Mouse (Mus musculus): Measurements from ENCODE around the gene Gm44511. TPM values are rescaled to one million over a fixed set of nuclear protein-coding genes. Genes with fewer than 3 reads are reported as not detected.
A peak's percentile ranks its signal among the peaks of the same experiment; 100 is the strongest.

Gm44511 gene
- polyA plus RNA-seq (2017; shearing (Covaris generic)), result not detected

- no peak for ATAC-seq
These were observed at the start of gene Gm44511, which contains the start of gene Klrb1b for GRCm38 (mm10) chr6:128826132-128826531. Gene Gm44511 (minus strand): TSS chr6:128826315. Gene Klrb1b (minus strand): TSS chr6:128826331.

- ATAC-seq, result no peak
These were observed 45.9 kb upstream of the Gm44511 start for GRCm38 (mm10) chr6:128871910-128872610.

- no peak for ATAC-seq
These were observed 42.7 kb upstream of the Gm44511 start for GRCm38 (mm10) chr6:128868861-128869260.

- ATAC-seq, result no peak
These were observed 31.9 kb upstream of the Gm44511 start for GRCm38 (mm10) chr6:128857976-128858375.

GRCm38 (mm10) chr6:128856250-128856649, 30.1 kb upstream of the Gm44511 start:
- ATAC-seq, result peak; percentile 91

- no peak for ATAC-seq
These were observed 29.4 kb upstream of the Gm44511 start for GRCm38 (mm10) chr6:128855477-128855876.

- no peak for ATAC-seq
These were observed 28.8 kb upstream of the Gm44511 start for GRCm38 (mm10) chr6:128854895-128855294.

GRCm38 (mm10) chr6:128854024-128854820, 28.1 kb upstream of the Gm44511 start:
- ATAC-seq, result peak; percentile 58

- no peak for ATAC-seq
These were observed 26.7 kb upstream of the Gm44511 start for GRCm38 (mm10) chr6:128852766-128853165.

- ATAC-seq, result no peak
These were observed 25.0 kb upstream of the Gm44511 start for GRCm38 (mm10) chr6:128851151-128851550.

GRCm38 (mm10) chr6:128850671-128851070, 24.6 kb upstream of the Gm44511 start:
- ATAC-seq, result no peak

GRCm38 (mm10) chr6:128849902-128850301, 23.8 kb upstream of the Gm44511 start:
- ATAC-seq, result no peak

- ATAC-seq, result no peak
These were observed 21.3 kb upstream of the Gm44511 start for GRCm38 (mm10) chr6:128847401-128847800.

- no peak for ATAC-seq
These were observed 20.0 kb upstream of the Gm44511 start for GRCm38 (mm10) chr6:128845998-128846542.

- ATAC-seq, result no peak
These were observed 19.3 kb upstream of the Gm44511 start for GRCm38 (mm10) chr6:128845319-128845979.

GRCm38 (mm10) chr6:128844586-128845080, 18.5 kb upstream of the Gm44511 start:
- no peak for ATAC-seq

- ATAC-seq, result no peak
These were observed 18.0 kb upstream of the Gm44511 start for GRCm38 (mm10) chr6:128844131-128844530.

- peak; percentile 12 for ATAC-seq
These were observed 17.4 kb upstream of the Gm44511 start for GRCm38 (mm10) chr6:128843479-128843992.

GRCm38 (mm10) chr6:128842945-128843478, 16.9 kb upstream of the Gm44511 start:
- peak; percentile 61 for ATAC-seq

- ATAC-seq, result no peak
These were observed 16.3 kb upstream of the Gm44511 start for GRCm38 (mm10) chr6:128842356-128842944.

GRCm38 (mm10) chr6:128841327-128842089, 15.4 kb upstream of the Gm44511 start:
- no peak for ATAC-seq
